Mouse (Mus musculus) gastrocnemius, postnatal 14 days (tissue): ENCODE results near the gene Pim1. TPM values are rescaled to one million over a fixed set of nuclear protein-coding genes. Genes with fewer than 3 reads are reported as not detected.
"Not testable (repeated sequence)": the region's sequence is repeated elsewhere in the genome, so short reads cannot be mapped to it uniquely, and the experiment has no call there.

Source experiments
- DNase-seq: peaks from one replicate; pipeline ENCODE4 v3.0.0; 2021; ENCODE audit warnings: mixed read lengths
- intact Hi-C: fragments of 180-260 bp; cut with DNase I; formaldehyde crosslinking; loops from one replicate; pipeline ENCODE4 v1.15.1; 2025; ENCODE audit warnings: low total_unique reads
- total RNA-seq, 2 experiments: library from RNA; stranded (reverse); gene quantifications; 2 replicates each; pipeline ENCODE4 v1.2.3; 2021

Gene Pim1
- total RNA-seq, 2 experiments from 2014 or later = 17.6 to 18.2 TPM

DNA sequence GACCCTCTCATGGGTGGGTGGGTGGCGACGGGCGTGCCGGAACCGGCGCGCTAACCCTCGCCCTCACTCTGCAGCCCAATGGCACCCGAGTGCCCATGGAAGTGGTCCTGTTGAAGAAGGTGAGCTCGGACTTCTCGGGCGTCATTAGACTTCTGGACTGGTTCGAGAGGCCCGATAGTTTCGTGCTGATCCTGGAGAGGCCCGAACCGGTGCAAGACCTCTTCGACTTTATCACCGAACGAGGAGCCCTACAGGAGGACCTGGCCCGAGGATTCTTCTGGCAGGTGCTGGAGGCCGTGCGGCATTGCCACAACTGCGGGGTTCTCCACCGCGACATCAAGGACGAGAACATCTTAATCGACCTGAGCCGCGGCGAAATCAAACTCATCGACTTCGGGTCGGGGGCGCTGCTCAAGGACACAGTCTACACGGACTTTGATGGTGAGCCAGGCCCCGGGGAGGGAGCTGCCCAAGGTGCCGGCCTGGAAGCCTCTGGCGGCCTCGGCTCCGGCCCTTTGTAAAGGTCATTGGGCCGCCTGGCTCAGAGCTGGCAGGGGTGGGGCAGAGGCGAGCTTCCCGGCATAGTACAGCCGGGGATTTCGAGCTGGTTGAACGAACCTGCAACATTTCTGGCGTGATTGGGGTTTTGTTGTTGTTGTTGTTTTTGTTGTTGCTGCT is 1.2 kb downstream of the Pim1 start:
- intact Hi-C loops = loop anchor here (2.0 kb wide), 1 partner anchor 93 kb away; no protein-coding TSS in a partner anchor
- DNase-seq = peak; percentile 80

DNA sequence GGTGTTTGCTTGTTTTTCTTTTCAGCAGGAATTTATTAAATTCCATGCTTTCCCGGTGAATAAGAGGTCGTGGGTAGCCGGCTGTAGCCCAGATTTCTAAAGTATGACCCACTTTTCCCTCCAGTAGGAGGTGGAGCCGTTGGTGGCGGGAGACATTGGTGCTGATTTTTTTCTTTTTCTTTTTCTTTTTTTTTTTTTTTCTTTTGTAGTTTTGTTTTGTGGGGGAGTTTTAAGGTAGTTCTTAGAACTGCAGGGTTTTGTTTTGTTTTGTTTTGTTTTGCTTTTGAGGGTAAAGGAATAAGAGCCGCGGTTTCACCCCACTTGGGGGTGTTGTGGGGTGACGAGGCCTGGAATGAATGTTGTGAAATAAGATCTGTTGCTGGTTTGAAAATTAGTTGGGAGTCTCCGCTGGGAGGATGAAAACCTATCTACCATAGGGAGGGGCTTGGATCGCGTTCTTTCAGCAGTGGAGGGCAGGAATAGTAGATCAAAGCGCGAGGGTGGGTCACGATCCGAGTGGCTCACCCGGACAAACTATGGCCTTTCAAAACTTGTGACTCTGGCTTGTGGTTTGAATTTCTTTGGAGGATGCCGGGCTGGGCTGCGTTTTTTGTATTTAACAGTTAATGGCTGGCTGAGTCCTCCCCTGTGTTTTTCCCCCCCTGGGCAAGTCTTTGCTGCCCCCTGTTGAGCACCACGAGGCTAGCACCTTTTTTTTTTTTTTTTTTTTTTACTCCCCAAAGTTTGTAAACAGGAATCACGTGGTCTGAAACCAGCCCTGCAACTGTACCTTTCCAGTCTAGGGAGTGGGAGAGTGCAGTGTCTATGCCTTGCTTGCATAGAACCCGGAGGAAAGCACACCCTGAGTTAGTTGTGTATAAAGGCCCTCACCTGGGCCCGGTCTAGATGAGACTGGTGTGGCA is 2.0 kb downstream of the Pim1 start:
- peak; percentile 66 for DNase-seq
- intact Hi-C loops = loop anchor here (2.0 kb wide), 1 partner anchor 94 kb away; no protein-coding TSS in a partner anchor

DNA sequence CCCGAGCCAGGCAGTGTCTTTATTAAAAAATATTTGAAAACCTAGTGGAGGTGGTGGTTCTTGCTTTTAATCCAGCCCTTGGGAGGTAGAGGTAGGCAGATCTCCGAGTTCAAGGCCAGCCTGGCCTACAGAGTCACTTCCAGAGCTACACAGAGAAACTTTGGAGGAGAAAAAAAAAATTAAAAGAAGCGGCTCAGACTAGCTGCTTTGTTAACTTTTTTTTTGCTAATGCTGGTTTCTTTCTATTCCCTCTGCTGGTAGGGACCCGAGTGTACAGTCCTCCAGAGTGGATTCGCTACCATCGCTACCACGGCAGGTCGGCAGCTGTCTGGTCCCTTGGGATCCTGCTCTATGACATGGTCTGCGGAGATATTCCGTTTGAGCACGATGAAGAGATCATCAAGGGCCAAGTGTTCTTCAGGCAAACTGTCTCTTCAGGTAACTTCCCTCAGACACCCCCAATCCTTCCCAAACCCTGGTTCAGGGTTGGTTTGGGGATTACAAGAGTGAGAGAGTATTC is 3.0 kb downstream of the Pim1 start:
- no peak for DNase-seq
- intact Hi-C loops = loop anchor here (2.0 kb wide), 1 partner anchor 95 kb away; no protein-coding TSS in a partner anchor

DNA sequence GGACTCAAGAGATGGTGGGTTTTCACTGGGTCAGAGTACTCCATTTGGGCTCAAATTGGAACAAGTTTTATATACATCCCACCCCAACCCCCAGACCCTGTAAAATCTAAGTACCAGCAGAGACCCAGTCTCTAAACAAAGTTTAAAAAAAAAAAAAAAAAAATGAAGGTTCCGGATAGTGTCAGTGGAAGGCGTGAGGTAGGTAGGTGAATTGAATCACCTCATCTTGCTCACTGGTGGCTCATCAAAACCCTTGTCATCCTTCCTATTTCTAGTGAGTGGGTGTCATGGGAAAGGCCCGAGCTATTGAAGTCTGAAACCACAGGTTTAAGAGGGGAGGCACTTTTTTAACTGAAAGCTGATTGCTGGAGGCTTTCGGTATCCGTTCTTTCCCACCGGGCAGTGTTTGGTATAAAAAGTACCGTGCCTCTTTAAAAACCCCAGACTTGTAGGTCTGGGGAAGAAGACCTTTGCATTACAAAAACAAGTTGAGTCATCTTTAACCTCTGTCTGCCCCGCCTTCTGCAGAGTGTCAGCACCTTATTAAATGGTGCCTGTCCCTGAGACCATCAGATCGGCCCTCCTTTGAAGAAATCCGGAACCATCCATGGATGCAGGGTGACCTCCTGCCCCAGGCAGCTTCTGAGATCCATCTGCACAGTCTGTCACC is 3.6 kb downstream of the Pim1 start:
- no peak for DNase-seq

DNA sequence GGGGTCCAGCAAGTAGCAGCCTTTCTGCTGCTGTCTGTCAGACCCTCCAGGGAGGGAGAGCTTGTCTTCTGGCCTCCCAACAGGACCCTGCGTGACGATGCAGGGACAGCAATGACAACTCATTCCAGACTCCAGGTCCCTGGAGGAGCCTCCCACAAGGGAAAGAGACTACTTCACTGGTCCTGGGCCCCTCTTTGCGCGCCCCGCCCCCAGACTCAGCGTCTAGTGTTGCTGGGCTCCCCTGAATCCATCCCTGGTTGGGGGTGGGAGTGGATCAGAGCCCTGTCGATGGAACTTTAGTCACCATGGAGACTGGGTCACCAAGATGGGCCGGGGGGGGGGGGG is 4.2 kb downstream of the Pim1 start:
- no peak for DNase-seq
- intact Hi-C loops = no loop called here

More for the DNA sequence above, 3.6 kb downstream of the Pim1 start:
- intact Hi-C loops = no loop called here

DNA sequence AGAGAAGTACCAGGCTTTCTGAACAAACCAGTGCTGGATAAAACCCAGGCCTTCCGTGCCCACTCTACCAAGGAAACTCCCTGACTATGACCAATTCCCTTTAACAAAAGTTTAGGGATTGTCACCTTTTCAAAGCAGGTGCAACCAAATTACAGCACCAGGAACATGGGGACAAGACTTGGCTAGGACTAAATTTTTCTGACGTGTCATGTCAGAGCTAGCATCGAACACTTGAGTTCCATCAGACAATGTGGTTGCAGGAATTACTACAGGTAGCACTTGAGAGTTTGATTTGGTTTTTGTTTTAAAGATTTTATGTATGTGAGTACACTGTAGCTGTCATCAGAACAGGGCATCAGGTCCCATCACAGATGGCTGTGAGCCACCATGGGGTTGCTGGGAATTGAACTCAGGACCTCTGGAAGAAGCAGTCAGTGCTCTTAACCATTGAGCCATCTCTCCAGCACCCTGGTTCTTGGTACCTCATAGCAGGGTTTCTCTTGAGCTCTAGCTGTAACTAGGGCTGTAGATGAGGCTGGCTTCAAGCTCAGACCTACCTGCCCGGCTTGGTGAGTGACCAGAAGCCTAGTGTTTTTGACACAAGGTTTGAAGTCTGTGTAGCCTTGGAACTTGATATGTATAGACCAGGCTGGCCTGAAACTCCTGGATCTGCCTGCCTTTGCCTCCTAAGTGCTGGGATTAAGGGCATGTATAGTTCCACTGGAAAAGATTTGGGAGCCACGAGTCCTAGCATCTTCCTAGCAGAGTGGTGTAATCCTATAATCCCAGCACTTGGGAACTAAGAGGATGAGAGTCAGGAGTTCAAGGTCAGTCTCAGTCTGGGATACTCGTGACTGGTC is 5.9 kb downstream of the Pim1 start:
- intact Hi-C loops = no loop called here

DNA sequence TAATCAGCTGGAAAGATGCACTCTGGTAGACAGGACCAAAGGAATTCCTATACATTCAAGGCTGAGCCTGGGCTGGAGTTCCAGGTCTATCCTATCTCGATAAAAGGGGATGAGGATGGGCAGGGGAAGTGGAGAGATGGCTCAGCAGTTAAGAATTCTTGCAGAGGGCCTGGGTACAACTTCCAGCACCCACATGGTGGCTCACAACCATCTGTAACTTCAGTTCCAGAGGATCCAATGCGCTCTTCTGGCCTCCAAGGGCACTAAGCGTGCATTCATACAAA is 6.5 kb downstream of the Pim1 start:
- intact Hi-C loops = no loop called here
- no peak for DNase-seq

More for the DNA sequence above, 5.9 kb downstream of the Pim1 start:
- no peak for DNase-seq

DNA sequence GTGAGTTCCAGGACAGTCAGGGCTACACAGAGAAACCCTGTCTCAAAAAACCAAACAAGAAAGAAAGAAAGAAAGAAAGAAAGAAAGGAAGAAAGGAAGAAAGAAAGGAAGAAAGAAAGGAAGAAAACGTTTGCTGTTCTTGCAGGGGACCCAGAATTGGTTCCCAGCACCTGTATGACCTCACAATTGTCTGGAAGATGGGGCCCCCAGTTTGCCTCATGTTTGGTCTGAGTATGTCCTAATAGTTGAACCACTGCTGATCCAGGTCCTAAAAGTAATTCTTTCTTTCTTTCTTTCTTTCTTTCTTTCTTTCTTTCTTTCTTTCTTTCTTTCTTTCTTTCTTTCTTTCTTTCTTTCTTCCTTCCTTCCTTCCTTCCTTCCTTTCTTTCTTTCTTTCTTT is 6.9 kb downstream of the Pim1 start:
- intact Hi-C loops = not testable (repeated sequence)

DNA sequence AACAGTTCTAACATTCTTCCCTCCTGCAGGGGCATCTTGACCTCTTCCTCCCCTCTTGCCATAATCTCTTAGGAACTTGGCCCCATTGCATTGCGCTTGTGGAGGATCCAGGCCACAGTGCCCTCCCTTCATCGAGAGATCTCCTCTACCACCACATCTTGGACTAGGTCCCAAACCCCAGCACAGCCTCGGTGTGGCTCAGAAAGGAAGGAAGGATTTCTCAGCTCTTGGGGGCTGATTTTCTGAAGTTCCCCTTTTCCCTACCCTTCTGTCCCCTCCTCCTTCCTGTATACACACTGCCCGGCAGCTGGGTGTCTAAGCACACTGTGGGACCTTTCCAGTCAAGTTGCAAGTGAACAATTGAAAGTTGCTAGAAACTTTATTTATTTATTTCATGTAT is 7.5 kb downstream of the Pim1 start:
- peak; percentile 17 for DNase-seq
- intact Hi-C loops = no loop called here

More for the DNA sequence above, 6.9 kb downstream of the Pim1 start:
- not testable (repeated sequence) for DNase-seq

DNA sequence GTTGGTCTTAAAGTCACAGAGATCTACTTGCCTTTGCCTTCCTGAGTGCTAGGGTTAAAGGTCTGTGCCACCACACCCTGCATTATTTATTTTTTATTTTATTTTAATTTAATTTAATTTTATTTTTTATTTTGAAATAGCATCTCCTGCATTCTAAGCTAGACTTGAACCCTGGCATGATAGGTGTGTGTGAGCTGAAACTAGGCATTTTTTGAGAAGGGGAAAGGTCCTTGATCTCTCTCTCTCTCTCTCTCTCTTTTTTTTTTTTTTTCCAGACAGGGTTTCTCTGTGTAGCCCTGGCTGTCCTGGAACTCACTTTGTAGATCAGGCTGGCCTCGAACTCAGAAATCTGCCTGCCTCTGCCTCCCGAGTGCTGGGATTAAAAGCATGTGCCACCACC is 8.4 kb downstream of the Pim1 start:
- intact Hi-C loops, DNase-seq: not testable (repeated sequence)

DNA sequence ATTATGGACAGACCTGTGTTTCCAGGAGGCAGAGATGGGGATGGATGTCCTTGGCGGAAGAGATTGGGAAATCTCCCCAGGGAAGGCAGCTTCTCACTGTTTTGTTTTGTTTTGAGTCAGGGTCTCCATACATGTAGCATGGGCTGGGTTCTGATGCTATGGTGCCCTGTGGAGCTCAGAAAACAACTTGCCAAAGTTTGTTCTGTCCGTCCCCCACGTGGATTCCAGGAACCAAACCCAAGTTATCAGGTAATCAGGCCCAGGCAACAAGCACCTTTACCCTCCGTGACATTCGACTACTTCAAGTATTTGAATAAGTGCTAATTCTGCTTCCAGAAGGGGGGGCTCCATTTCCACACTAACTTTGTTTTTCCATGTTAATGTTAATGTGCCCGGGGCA is 9.0 kb downstream of the Pim1 start:
- intact Hi-C loops = no loop called here
- no peak for DNase-seq

DNA sequence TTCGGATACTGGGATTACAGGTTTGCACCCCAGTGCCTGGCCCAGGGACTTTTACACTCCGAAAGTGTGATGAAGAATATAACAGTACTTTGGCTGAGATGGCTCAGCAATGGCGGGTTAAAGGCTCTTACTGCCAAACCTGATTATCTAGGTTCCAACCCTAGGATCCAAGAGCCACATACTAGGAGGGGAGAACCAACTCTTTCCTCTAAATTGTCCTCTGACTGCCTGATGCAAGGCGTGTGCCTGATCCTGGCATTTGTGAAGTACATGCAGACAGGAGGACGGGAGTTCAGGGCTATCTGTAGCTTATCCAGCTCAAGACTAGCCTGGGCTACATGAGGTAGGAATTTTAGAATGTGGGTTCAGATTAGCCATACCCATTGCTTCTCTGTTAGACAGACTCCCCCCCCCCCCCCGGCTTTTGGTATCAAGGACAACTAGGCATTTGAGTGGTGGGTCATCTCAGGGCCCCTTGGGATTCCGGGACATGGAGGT is 9.7 kb downstream of the Pim1 start:
- DNase-seq = no peak
- intact Hi-C loops = no loop called here

DNA sequence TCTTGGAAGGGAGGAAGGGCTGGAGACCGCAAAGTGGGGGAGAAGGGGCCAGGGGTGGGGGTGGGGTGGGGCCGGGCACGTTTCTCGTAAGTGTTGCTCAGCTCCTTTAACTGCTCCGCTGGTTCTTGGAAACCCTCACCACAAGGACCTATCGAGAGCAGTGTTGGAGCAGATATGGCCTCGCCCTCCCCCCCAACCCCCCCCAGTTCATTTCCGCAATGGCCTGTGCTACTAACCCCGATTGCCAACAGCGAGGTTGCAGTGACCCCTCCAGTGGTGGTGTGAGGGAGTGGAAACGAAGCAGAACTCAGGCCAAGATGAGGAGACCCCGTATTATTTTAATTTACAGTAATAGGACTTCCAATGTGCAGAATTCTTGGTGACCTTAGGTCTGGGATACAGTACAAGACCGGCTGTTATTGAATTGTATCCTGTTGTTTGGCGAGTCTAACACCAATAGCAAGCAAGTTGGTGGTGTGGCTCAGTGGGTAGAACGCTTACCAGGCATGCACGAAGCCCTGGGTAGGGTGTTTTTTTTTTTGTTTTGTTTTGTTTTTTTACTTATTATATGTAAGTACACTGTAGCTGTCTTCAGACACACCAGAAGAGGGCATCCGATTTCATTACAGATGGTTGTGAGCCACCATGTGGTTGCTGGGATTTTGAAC is 10.4 kb downstream of the Pim1 start:
- intact Hi-C loops = no loop called here
- no peak for DNase-seq

DNA sequence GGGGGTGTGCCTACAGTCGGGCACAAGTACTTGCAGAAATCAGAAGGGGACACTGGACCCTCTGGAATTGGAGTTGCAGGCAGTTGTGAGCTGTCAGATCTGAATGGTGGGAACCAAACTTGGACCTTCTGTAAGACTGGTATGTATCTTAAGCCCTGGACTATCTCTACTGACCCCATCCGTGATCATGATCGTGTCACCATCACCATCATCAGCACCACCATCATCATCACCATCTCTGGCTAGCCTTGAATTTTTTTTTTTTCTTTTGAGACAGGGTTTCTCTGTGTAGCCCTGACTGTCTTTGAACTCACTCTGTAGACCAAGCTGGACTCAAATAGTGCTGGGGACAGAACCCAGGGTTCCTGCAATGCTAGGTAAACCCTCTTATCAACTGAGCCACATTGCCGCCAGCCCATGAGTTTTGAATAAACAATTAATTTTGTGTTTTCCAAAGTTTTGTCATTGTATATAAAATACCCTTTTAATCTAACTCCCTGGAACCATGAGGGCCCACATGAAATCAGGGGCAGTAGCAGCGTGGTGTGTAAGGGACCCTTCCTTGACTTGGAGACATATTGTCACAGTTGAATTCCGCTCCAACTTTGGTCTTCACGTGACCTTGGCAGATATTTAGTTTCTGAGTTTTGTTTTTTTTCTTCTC is 11.6 kb downstream of the Pim1 start:
- DNase-seq = no peak
- intact Hi-C loops = no loop called here

DNA sequence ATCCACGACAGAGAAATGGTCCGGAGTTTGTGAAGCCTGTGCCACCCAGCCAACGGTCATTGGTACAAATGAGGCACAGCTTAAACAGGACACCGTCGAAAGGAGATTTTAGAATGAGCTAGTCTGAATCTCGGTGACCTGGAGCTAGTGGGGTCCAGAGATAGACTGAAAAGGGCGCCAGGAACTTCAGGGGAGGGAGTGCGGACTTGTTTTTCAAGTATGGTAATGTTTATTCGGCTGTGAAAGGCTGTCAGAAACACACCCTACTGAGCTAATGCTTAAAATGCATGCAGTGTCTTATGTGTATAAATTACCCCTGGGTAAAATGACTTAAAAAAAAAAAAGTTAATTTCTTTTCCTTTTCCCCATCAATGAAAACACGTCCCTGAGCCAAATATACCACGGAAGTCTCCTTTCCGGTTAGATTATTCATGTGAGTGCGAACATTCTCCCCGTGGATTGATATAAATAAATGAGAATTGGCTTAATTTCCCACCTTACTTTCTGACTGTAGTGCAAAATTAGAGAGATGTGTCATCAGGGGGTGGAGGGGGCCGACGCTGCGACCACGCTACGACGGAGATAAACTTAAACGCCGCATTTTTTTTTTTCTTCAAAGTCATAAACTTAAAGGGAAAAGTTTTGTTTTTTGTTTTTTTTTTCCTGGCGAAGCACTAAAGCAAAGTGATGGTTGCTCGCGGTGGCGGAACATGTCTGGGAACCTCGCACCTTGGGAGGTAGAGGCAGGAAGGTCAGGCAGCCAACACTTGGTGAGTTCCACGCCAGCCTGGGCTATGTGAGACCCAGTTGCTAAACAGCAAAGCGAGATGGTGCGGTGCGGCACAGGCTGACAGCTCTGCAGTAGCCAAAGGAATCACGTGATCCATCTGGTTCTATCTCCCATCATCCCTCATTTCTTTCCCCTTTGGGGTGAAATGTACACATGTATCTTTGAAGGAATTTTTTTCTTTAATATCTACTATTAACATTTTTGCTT is 12.4 kb downstream of the Pim1 start:
- intact Hi-C loops = no loop called here
- DNase-seq = no peak

DNA sequence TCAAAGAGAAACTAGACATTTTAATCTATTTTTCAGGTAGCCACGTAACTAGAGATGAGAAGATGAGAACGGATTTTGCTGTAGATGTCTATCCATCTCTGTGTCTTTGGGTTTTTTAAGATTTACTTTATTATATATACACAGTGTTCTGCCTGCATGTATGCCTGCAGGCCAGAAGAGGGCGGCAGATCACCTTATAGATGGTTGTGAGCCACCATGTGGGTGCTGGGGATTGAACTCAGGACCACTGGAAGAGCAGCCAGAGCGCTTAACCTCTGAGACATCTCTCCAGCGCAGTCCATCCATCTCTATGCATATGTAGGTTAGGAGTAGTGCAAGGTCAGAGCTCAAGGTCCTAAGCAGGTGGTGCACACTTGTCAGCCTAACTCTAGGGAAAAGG is 13.1 kb downstream of the Pim1 start:
- DNase-seq = no peak

More for the DNA sequence above, 13.1 kb downstream of the Pim1 start:
- intact Hi-C loops = no loop called here
